Mouse (Mus musculus) testis, adult 2 months (tissue): ENCODE measurements around the gene Pacs1.

Experiments
- CTCF ChIP-seq: fragments of 200-500 bp; IDR thresholded peaks from 2 replicates; pipeline ENCODE4 v1.5.1; 2012; ENCODE audit warnings: low read depth, mild to moderate bottlenecking, inconsistent platforms, low read length, moderate library complexity; ENCODE audit not compliant: control insufficient read depth, insufficient read depth, insufficient replicate concordance
- POLR2A ChIP-seq: fragments of 200-500 bp; IDR thresholded peaks from 2 replicates; pipeline ENCODE4 v1.6.1; 2012; ENCODE audit warnings: low read depth, mild to moderate bottlenecking, inconsistent platforms, low read length, moderate library complexity; ENCODE audit not compliant: control insufficient read depth

- TF ChIP-seq CTCF, result no peak
- no peak for TF ChIP-seq POLR2A
These were observed 27.7 kb upstream of the Pacs1 start for GRCm38 (mm10) chr19:5300588-5300987.
